Mouse (Mus musculus) limb, embryonic 14.5 days (tissue): ENCODE measurements around the gene Pmm2. TPM values are rescaled to one million over a fixed set of nuclear protein-coding genes. Genes with fewer than 3 reads are reported as not detected.

Experiments
- ATAC-seq: fragments of 200-750 bp; cut with Nextera tagmentation; 2 replicates; pipeline ENCODE4 v1.8.0; 2017; ENCODE audit warnings: low read depth, moderate number of reproducible peaks, moderate TSS enrichment; ENCODE audit not compliant: low FRiP score
- DNase-seq: peaks from one replicate; pipeline ENCODE4 v3.0.0-alpha.2; 2015; ENCODE audit warnings: low spot score
- H3K27ac ChIP-seq: fragments of 300-500 bp; sonication (generic); replicated peaks from 2 replicates; pipeline ENCODE4 v1.5.1; 2014; ENCODE audit warnings: low read depth, mild to moderate bottlenecking, low read length, moderate library complexity, mixed read lengths
- H3K27me3 ChIP-seq: fragments of 300-500 bp; sonication (generic); 2 replicates; pipeline ENCODE4 v1.6.1; 2014; ENCODE audit warnings: low read length, mixed read lengths; ENCODE audit not compliant: control insufficient read depth, insufficient read depth
- H3K36me3 ChIP-seq: fragments of 300-500 bp; sonication (generic); 2 replicates; pipeline ENCODE4 v1.6.1; 2014; ENCODE audit warnings: mild to moderate bottlenecking, low read length, moderate library complexity, mixed read lengths; ENCODE audit not compliant: control insufficient read depth, insufficient read depth
- H3K4me1 ChIP-seq: fragments of 300-500 bp; sonication (generic); 2 replicates; pipeline ENCODE4 v1.6.1; 2014; ENCODE audit warnings: antibody characterized with exemption, low read length, mixed read lengths; ENCODE audit not compliant: control insufficient read depth, insufficient read depth
- H3K4me2 ChIP-seq: fragments of 300-500 bp; sonication (generic); replicated peaks from 2 replicates; pipeline ENCODE4 v1.6.1; 2014; ENCODE audit warnings: low read depth, mild to moderate bottlenecking, low read length, moderate library complexity; ENCODE audit not compliant: severe bottlenecking
- H3K4me3 ChIP-seq: fragments of 300-500 bp; sonication (generic); replicated peaks from 2 replicates; pipeline ENCODE4 v1.5.1; 2014; ENCODE audit warnings: low read length
- H3K9ac ChIP-seq: fragments of 300-500 bp; sonication (generic); 2 replicates; pipeline ENCODE4 v1.6.1; 2014; ENCODE audit warnings: mild to moderate bottlenecking, low read depth, low read length, moderate library complexity; ENCODE audit not compliant: severe bottlenecking
- H3K9me3 ChIP-seq: fragments of 300-500 bp; sonication (generic); 2 replicates; pipeline ENCODE4 v1.6.1; 2016; ENCODE audit warnings: low read length; ENCODE audit not compliant: control insufficient read depth
- POLR2A ChIP-seq: fragments of 200-500 bp; IDR thresholded peaks from 2 replicates; pipeline ENCODE4 v1.8.0; 2012; ENCODE audit warnings: inconsistent platforms, mild to moderate bottlenecking, moderate library complexity, borderline replicate concordance; ENCODE audit not compliant: insufficient read depth, insufficient read length; ENCODE audit errors: extremely low read depth
- WGBS: fragments of 180-500 bp; shearing (Covaris S2); extraction: QIAGEN DNeasy Blood & Tissue Kit; methylation state at CpG from one replicate; pipeline ENCODE4 v1.1.7; 2014; 5-methylcytosine and 5-hydroxymethylcytosine counted together
- polyA plus RNA-seq, 2 experiments: library from polyadenylated mRNA; depleted of rRNA in 1 of 2; stranded (reverse) in 1 of 2; unstranded in 1 of 2; fragments of >200 nt; fragmentation: Nextera tagmentation in 1 of 2; extraction: Ambion mirVana in 1 of 2; gene quantifications; 2 replicates each; pipeline versions ENCODE4 v1.2.1 to v1.2.3; 2012 to 2014

Pmm2 gene
- polyA plus RNA-seq, 2 experiments = 46.1 to 61.0 TPM

GRCm38 (mm10) chr16:8686871-8687535 lies 49.5 kb downstream of the Pmm2 start:
- 84% methylated on average over 11 of the region's 11 CpGs for WGBS
- no peak overlapping the region for H3K9ac ChIP-seq
- no peak overlapping the region for H3K4me3 ChIP-seq
- H3K36me3 ChIP-seq = peaks cover 59% of the 10 kb centered on the region
- no peak for ATAC-seq
- no peak overlapping the region for H3K27ac ChIP-seq
- H3K4me2 ChIP-seq = no peak overlapping the region
- H3K4me1 ChIP-seq = no peaks in the 10 kb centered on the region
- no peak for DNase-seq
- H3K27me3 ChIP-seq = no peaks in the 10 kb centered on the region
- no peaks in the 10 kb centered on the region for H3K9me3 ChIP-seq
- TF ChIP-seq POLR2A = no peak

GRCm38 (mm10) chr16:8687559-8688112 lies 50.2 kb downstream of the Pmm2 start:
- Histone ChIP-seq H3K4me1 (no peaks in the 10 kb centered on the region), H3K27ac (no peak overlapping the region), H3K4me2 (no peak overlapping the region), H3K27me3 (no peaks in the 10 kb centered on the region), H3K9ac (no peak overlapping the region), H3K4me3 (no peak overlapping the region), H3K9me3 (no peaks in the 10 kb centered on the region), H3K36me3 (peaks cover 63% of the 10 kb centered on the region)
- no peak for ATAC-seq
- DNase-seq = no peak
- no peak for TF ChIP-seq POLR2A

GRCm38 (mm10) chr16:8689979-8690656 lies 52.6 kb downstream of the Pmm2 start:
- WGBS = 90% methylated on average over 11 of the region's 11 CpGs
- H3K9me3 ChIP-seq = no peaks in the 10 kb centered on the region
- peaks cover 85% of the 10 kb centered on the region for H3K36me3 ChIP-seq

GRCm38 (mm10) chr16:8691206-8691605 lies 53.7 kb downstream of the Pmm2 start:
- DNase-seq = no peak
- H3K9me3 ChIP-seq = no peaks in the 10 kb centered on the region

More at GRCm38 (mm10) chr16:8689979-8690656, 52.6 kb downstream of the Pmm2 start:
- Histone ChIP-seq H3K27ac (no peak overlapping the region), H3K4me3 (no peak overlapping the region), H3K4me1 (no peaks in the 10 kb centered on the region), H3K27me3 (no peaks in the 10 kb centered on the region), H3K4me2 (no peak overlapping the region), H3K9ac (no peak overlapping the region)
- no peak for DNase-seq
- no peak for TF ChIP-seq POLR2A
- no peak for ATAC-seq

GRCm38 (mm10) chr16:8699556-8699955 lies 62.1 kb downstream of the Pmm2 start:
- Histone ChIP-seq H3K36me3 (peaks cover 98% of the 10 kb centered on the region), H3K9ac (no peak overlapping the region), H3K4me1 (no peaks in the 10 kb centered on the region), H3K27me3 (no peaks in the 10 kb centered on the region), H3K4me3 (no peak overlapping the region), H3K4me2 (no peak overlapping the region), H3K9me3 (no peaks in the 10 kb centered on the region), H3K27ac (no peak overlapping the region)
- TF ChIP-seq POLR2A = no peak
- no peak for DNase-seq
- no peak for ATAC-seq
- WGBS = 92% methylated on average over 8 of the region's 8 CpGs

More at GRCm38 (mm10) chr16:8691206-8691605, 53.7 kb downstream of the Pmm2 start:
- 88% methylated on average over 7 of the region's 7 CpGs for WGBS
- TF ChIP-seq POLR2A = no peak
- ATAC-seq = no peak
- Histone ChIP-seq H3K4me3 (no peak overlapping the region), H3K9ac (no peak overlapping the region), H3K27me3 (no peaks in the 10 kb centered on the region), H3K36me3 (peaks cover 94% of the 10 kb centered on the region), H3K27ac (no peak overlapping the region), H3K4me1 (no peaks in the 10 kb centered on the region), H3K4me2 (no peak overlapping the region)
